Mouse (Mus musculus): ENCODE measurements around the gene Slc5a5.

- TF ChIP-seq CTCF (IDR thresholded peaks at IDR 0.05; ENCODE audit: borderline replicate concordance, insufficient read depth, low read depth, low read length) = no peak
- no peak for TF ChIP-seq POLR2A (IDR thresholded peaks at IDR 0.05; ENCODE audit: borderline replicate concordance, insufficient read depth, low read length)
These were observed 519 bp upstream of the Slc5a5 start for GRCm38 (mm10) chr8:70892896-70893655.
